Mouse (Mus musculus) kidney, postnatal 10 days (tissue): ENCODE data around the gene Cdkl3.

Source experiments
- DNase-seq: peaks from one replicate; pipeline ENCODE4 v3.0.0; 2021; ENCODE audit warnings: mixed read lengths

The Cdkl3 gene

GRCm38 (mm10) chr11:52003772-52004528, at the start of gene Cdkl3:
Gene Cdkl3, plus strand, starts transcription at chr11:52004221.
- DNase-seq: peak; percentile 97

- no peak for DNase-seq
These were observed 47.9 kb upstream of the Cdkl3 start for GRCm38 (mm10) chr11:51956112-51956511.

- no peak for DNase-seq
These were observed 46.3 kb upstream of the Cdkl3 start for GRCm38 (mm10) chr11:51957760-51958159.

GRCm38 (mm10) chr11:51959511-51959910, 44.5 kb upstream of the Cdkl3 start:
- DNase-seq: no peak

- DNase-seq: no peak
These were observed 44.0 kb upstream of the Cdkl3 start for GRCm38 (mm10) chr11:51960061-51960460.

DNA sequence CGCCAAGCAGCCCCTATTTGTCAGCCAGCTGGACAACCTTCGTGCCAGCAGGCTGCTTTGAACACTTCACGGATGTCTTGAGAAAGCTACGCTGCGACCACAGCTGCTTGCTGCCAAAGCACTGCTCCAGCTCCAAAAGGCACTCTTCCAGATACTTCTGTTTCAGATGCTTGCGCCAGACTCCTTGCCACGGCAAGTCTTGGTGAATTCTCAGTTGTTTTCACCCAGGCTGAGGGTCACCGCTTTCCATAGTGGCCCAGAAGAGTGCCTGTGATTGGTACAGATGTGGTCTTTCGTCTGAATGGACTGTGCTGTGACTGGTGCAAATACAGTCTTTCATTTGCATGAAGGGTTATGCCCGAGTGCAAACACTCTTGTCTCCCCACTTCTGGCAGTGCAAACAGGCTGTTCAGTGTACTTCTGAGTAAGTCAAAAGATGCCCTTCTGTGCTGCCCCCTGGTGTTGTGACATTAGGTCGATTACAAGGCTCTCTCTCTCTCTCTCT, 43.0 kb upstream of the Cdkl3 start:
- DNase-seq: no peak

GRCm38 (mm10) chr11:51961761-51962160, 42.3 kb upstream of the Cdkl3 start:
- DNase-seq: no peak

- DNase-seq: no peak
These were observed 41.7 kb upstream of the Cdkl3 start for GRCm38 (mm10) chr11:51962277-51962676.

GRCm38 (mm10) chr11:51966651-51967050, 37.4 kb upstream of the Cdkl3 start:
- DNase-seq: no peak

DNA sequence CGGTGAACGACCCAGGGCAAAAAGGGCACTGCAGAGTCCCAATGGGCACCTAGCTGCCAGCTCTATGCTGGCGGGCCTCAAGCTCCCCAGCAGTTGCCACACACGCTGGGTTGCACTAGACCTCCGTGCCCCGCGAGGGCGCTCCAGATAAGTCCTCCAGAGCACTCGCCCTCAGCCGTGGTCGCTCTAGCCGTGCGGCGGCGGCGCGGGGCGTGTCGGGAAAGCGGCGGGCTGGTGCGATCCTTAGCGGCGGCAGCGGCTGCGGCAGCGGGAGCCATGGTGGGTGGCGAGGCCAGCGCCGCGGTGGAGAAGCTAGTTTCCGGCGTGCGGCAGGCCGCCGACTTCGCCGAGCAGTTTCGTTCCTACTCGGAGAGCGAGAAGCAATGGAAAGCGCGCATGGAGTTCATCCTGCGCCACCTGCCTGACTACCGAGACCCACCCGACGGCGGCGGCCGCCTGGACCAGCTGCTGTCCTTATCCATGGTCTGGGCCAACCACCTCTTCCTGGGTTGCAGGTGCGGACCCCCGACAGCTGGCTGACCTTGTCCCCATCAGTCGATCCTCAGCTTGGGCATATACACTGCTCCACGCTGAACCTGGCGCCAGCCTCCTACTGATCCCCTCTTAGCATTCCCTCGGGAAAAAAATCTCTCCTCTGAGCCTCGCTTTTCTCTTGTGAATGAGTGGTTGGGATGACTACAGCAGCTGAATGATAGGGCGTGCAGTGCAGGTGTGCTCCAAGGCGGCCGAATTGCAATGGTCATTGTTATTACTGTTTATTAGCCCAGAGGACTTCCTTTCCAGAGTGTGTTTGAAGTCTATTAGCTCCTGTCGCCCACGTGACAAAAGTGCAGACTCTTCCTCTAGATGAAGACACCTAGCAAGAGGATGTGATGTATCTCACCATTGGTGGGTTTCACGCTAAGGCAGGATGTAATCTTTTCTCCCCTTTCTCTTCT, 36.3 kb upstream of the Cdkl3 start, which contains the start of gene Cdkn2aipnl:
Gene Cdkn2aipnl (plus strand): TSS at position 219 of the 959 bp plus-strand sequence.
- DNase-seq: peak; percentile 98

- DNase-seq: no peak
These were observed 35.1 kb upstream of the Cdkl3 start for GRCm38 (mm10) chr11:51968896-51969295.

DNA sequence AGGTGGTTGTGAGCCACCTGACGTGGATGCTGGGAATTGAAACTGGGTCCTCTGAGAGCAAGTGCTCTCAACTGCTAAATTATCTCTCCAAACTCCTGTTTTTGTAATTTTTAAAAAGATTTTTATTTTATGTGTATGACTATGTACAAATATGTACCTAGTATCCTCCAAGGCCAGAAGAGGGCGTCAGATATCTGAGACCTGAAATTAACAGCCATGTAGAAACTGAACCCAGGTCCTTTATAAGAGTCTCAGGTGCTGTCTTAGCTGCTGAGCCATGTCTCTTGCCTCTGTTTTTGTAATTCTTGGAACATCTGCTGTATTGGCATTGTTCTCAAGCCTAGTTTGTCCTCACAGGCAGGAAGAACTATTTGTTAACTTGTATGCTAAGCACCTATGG, 34.5 kb upstream of the Cdkl3 start:
- DNase-seq: no peak

- DNase-seq: no peak
These were observed 32.4 kb upstream of the Cdkl3 start for GRCm38 (mm10) chr11:51971644-51972043.

- peak; percentile 81 for DNase-seq
These were observed 4.3 kb upstream of the Cdkl3 start for GRCm38 (mm10) chr11:51999611-52000289.

- peak; percentile 98 for DNase-seq
These were observed 3.6 kb upstream of the Cdkl3 start, which contains the start of gene Ube2b for GRCm38 (mm10) chr11:52000290-52000962. Gene Ube2b, minus strand, starts transcription at chr11:52000762.

- DNase-seq: peak; percentile 22
These were observed 2.7 kb upstream of the Cdkl3 start for GRCm38 (mm10) chr11:52001341-52001740.

DNA sequence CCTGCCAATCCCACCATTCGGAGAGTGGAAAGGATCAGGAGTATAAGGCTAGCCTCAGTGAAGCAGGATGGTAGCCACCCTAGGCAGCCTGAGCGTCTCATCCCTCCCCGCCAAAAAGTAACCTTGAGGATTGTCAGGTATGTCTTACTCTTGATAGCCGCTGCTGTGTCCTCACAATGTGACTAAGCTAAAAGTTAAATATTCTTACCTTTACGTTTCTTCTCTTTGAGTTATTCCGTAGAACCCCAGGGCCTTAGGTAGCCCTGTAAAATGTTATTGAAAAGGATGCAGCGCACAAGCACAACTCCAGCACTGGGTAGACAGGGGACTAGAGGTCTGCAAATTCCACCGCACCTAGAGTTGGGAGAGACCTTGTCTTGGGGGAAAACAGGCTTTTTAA, 2.2 kb upstream of the Cdkl3 start:
- DNase-seq: no peak

GRCm38 (mm10) chr11:52002842-52003504, 1.0 kb upstream of the Cdkl3 start:
- no peak for DNase-seq

- no peak for DNase-seq
These were observed 583 bp upstream of the Cdkl3 start for GRCm38 (mm10) chr11:52003505-52003771.

- no peak for DNase-seq
These were observed 1.6 kb downstream of the Cdkl3 start for GRCm38 (mm10) chr11:52005586-52005985.

DNA sequence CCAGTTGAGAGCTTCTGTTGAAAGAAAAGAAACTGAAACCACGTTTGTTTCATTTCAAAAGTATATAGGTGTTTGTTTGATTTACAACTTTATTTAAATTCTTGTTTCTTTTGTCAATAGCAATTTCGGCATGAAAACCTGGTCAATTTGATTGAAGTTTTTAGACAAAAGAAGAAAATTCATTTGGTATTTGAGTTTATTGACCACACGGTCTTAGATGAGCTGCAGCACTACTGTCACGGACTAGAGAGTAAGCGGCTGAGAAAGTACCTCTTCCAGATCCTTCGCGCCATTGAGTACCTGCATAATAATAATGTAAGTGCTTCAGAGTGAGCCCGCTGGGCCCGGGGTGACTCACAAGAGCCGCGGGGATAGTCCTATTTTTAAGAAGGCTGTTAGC, 7.0 kb downstream of the Cdkl3 start:
- no peak for DNase-seq

DNA sequence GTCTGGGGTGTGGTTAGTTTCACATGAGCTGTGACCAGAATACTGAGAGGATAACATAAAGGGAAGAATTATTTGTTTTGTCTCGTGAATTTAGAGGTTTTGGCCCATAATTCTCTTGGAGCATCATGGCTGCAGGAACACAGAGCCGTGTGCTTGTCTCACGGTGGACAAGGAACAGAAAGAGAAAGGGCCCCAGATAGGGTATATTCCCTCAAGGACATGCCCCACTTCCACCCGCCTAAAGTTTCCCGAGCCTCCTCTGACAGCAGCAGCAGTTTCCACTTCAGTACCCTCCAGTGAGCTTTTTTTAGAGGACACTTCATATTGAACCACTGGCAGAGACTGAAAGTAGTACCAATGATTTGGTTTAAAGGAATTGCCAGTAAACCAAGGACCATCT, 7.5 kb downstream of the Cdkl3 start:
- no peak for DNase-seq
